Mouse (Mus musculus): Measurements from ENCODE around the gene 1190002N15Rik. TPM values are rescaled to one million over a fixed set of nuclear protein-coding genes. Genes with fewer than 3 reads are reported as not detected.

1190002N15Rik gene
- polyA plus RNA-seq, 1 experiment from 2014 or later: 37.6 TPM

DNA sequence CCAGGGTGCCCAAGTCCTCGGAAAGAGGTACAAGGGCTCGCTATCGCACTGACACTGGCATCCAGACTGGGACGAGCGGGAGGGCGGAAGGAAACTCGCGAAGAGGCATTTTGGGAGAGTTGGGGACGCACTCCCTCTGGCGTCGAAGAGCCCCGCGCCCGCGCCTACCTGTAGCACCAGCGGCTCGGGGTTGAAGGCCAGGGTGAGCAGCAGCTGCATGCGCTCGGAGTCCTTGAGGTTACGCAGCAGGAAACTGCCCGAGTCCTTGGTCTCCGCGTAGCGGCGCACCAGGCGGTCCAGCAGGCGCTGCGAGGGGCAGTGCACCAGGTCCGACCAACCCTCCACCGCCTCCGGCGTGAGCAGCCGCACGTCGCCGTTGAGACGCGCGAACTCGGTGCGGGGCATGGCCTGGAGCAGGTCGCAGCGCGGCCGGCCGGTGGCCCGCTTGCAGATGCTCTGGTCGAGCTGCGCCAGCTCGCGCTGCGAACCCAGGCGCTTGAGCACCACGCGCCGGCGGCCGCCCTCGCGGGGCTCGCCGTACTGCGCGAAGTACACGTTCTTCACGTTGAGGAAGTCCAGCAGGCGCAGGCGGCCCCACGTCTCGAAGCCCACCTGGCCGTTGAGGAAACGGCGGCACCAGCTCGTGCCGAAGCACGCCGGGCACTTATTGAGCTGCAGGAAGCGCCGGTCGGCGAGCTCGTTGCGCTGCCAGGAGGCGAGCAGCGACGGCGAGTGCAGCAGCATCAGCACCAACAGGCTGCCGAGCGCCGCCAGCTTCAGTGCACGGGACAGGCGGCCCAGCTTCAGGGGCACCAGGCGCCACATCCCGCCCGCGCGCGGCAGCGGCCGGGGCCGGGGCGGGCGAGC lies 597 bp downstream of the 1190002N15Rik start:
- ATAC-seq (ENCODE audit: insufficient read depth): peak; percentile 64
- TF ChIP-seq CTCF (IDR thresholded peaks at IDR 0.05; ENCODE audit: low read depth): peak; percentile 58
- under 1% methylated on average over 99 of the region's 103 CpGs for WGBS

DNA sequence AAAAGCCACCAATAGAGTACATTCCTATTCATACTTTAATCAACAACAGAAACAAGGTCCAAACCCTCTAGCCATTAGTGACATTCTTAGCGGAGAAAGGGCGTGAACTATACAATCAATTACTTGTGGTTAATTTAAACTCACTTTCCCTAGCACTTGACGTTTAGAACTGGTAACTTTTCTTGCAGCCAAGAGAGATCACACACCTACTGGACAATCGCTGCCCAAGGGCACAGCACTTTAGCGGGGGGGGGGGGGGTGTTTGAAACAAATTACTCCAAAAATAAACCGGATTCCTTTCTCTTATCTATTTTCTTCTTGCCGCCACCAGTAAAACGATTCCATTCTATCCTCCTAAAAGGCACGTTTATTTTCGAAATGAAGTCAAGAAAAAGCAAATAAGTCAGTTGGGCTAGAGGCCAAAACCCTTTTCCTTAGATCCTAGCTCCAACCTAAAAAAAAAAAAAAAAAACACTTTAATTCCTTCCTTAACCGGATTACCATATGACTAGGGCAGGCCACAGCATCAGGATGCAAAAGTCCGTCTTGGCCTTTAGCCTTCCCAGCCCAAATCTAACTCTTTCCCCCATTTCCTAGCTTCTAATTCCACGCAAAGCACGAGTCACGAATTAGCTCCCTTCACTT lies 1.5 kb downstream of the 1190002N15Rik start:
- peak overlapping the region; percentile 82 for H3K9ac ChIP-seq
- H3K27me3 ChIP-seq (ENCODE audit: insufficient read depth, low read length): no peaks in the 10 kb centered on the region
- H3K4me3 ChIP-seq (ENCODE audit: low read depth, low read length): peak overlapping the region; percentile 77
- no peak for TF ChIP-seq CTCF (IDR thresholded peaks at IDR 0.05; ENCODE audit: low read depth)
- 2% methylated on average over 15 of the region's 15 CpGs for WGBS
- H3K27ac ChIP-seq (ENCODE audit: low read depth): peak overlapping the region; percentile 98
- H3K9me3 ChIP-seq (ENCODE audit: low read depth, low read length): no peaks in the 10 kb centered on the region
- H3K4me1 ChIP-seq (ENCODE audit: insufficient read depth): 0 out of 2 replicates have a peak, but pooled peaks cover 5% of the 10 kb centered on the region
- DNase-seq (peak; percentile 51), ATAC-seq (ENCODE audit: insufficient read depth) (no peak)
- H3K4me2 ChIP-seq: peak overlapping the region; percentile 86
- H3K36me3 ChIP-seq (ENCODE audit: insufficient read depth): no peaks in the 10 kb centered on the region

More for the DNA sequence above, 597 bp downstream of the 1190002N15Rik start:
- Histone ChIP-seq H3K4me3 (ENCODE audit: low read depth, low read length) (peak overlapping the region; percentile 77), H3K9ac (peak overlapping the region; percentile 82), H3K9me3 (ENCODE audit: low read depth, low read length) (no peaks in the 10 kb centered on the region), H3K36me3 (ENCODE audit: insufficient read depth) (no peaks in the 10 kb centered on the region), H3K4me1 (ENCODE audit: insufficient read depth) (0 out of 2 replicates have a peak, but pooled peaks cover 5% of the 10 kb centered on the region), H3K27ac (ENCODE audit: low read depth) (peak overlapping the region; percentile 98), H3K4me2 (peak overlapping the region; percentile 86), H3K27me3 (ENCODE audit: insufficient read depth, low read length) (no peaks in the 10 kb centered on the region)
- DNase-seq: peak; percentile 82

DNA sequence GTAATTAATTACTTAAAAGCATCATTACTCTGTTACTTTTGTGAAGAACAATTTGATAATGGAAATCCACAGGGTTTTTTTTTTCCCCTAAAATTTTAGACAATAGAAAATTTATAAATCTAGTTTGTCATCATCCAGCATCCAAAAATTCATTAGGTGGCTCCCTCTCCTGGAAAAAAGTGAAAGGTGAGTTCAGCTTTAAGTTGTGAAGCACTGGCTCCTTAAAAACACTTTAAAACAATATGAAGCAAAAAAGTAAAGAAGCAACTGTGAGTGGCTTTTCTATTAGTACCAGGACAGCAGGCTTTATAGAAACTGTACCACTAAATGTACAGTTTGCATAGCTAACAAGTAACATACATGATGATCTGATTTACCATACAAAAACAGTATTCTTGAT lies 3.1 kb downstream of the 1190002N15Rik start:
- peak; percentile 48 for DNase-seq
- H3K4me1 ChIP-seq (ENCODE audit: insufficient read depth): 0 out of 2 replicates have a peak, but pooled peaks cover 5% of the 10 kb centered on the region
- no peaks in the 10 kb centered on the region for H3K27me3 ChIP-seq (ENCODE audit: insufficient read depth, low read length)
- H3K9me3 ChIP-seq (ENCODE audit: low read depth, low read length): no peaks in the 10 kb centered on the region
- H3K36me3 ChIP-seq (ENCODE audit: insufficient read depth): no peaks in the 10 kb centered on the region
- TF ChIP-seq CTCF (IDR thresholded peaks at IDR 0.05; ENCODE audit: low read depth): no peak
- H3K27ac ChIP-seq (ENCODE audit: low read depth): no peak overlapping the region
- ATAC-seq (ENCODE audit: insufficient read depth): no peak
- H3K9ac ChIP-seq: no peak overlapping the region
- peak overlapping the region; percentile 77 for H3K4me3 ChIP-seq (ENCODE audit: low read depth, low read length)
- peak overlapping the region; percentile 86 for H3K4me2 ChIP-seq

DNA sequence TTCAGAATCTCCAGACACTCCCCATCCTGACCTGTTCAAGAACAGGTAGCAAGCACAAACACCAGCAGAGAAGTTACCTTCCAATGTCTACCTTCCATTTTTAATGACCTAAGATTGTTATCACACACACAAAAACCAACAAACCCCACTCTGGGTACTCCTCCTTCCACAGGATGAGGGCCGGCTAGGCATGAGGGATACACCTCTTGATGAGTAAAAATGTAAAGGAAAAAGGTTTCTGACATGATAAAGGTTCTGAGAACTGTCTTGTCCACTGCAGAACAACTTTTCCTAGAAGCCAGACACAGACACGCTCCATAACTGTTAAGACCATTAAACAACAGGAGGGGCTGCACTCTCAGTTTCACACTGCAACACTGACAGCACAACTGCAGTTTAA lies 3.7 kb downstream of the 1190002N15Rik start:
- Histone ChIP-seq H3K27ac (ENCODE audit: low read depth) (no peak overlapping the region), H3K9ac (no peak overlapping the region; the same call in 1 of the 2 replicates), H3K4me3 (ENCODE audit: low read depth, low read length) (peak overlapping the region; percentile 14; the same call in 1 of the 2 replicates), H3K4me2 (peak overlapping the region; percentile 35), H3K27me3 (ENCODE audit: insufficient read depth, low read length) (no peaks in the 10 kb centered on the region), H3K36me3 (ENCODE audit: insufficient read depth) (no peaks in the 10 kb centered on the region), H3K4me1 (ENCODE audit: insufficient read depth) (0 out of 2 replicates have a peak, but pooled peaks cover 5% of the 10 kb centered on the region), H3K9me3 (ENCODE audit: low read depth, low read length) (no peaks in the 10 kb centered on the region)
- TF ChIP-seq CTCF (IDR thresholded peaks at IDR 0.05; ENCODE audit: low read depth): no peak
- DNase-seq: no peak
- 55% methylated on average over 2 of the region's 2 CpGs for WGBS
- ATAC-seq (ENCODE audit: insufficient read depth): no peak

DNA sequence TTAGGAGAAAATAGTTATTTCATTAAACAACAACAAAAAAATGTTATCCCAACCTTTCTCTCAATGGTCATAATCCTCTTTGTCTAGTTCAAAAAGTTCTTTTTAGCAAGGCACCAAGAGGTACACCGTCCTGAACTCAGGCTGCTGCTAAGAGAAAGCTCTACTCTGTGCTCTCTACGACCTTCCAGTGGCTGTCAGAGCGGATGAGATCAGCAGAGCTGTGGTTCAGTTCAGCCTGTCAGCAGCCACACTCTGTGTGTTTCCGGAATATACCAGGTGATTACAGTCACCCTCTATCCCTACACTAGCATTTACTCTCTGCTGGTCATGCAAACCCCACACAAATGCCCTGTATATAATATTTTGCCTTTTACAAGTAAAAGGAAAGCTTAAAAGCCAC lies 4.2 kb downstream of the 1190002N15Rik start:
- no peaks in the 10 kb centered on the region for H3K9me3 ChIP-seq (ENCODE audit: low read depth, low read length)
- TF ChIP-seq CTCF (IDR thresholded peaks at IDR 0.05; ENCODE audit: low read depth): no peak
- H3K4me3 ChIP-seq (ENCODE audit: low read depth, low read length): no peak overlapping the region
- H3K4me2 ChIP-seq: peak overlapping the region; percentile 35
- H3K36me3 ChIP-seq (ENCODE audit: insufficient read depth): no peaks in the 10 kb centered on the region
- DNase-seq (peak; percentile 31), ATAC-seq (ENCODE audit: insufficient read depth) (no peak)
- 0 out of 2 replicates have a peak, but pooled peaks cover 5% of the 10 kb centered on the region for H3K4me1 ChIP-seq (ENCODE audit: insufficient read depth)
- no peak overlapping the region for H3K27ac ChIP-seq (ENCODE audit: low read depth)
- H3K9ac ChIP-seq: no peak overlapping the region
- 30% methylated on average over 4 of the region's 4 CpGs for WGBS
- H3K27me3 ChIP-seq (ENCODE audit: insufficient read depth, low read length): no peaks in the 10 kb centered on the region

DNA sequence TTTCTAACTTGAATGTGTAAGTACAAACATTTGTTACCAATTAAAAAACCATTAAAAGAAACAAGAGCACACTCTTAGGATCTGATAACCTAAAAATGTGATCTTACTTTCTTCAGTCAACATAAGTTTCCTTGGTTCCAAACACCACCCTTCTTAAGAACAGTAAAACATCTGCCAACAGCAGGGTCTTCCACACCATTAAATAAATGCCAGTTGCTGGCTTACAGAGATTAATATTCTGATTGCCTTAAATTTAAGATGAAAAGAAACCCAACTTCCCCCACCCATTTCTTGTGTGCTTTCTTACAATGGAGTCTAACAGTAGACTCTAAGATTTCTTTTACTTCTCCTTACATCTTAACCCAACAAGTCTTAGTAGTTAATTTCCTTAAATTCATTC lies 7.9 kb downstream of the 1190002N15Rik start:
- H3K4me3 ChIP-seq (ENCODE audit: low read depth, low read length): no peak overlapping the region
- no peaks in the 10 kb centered on the region for H3K36me3 ChIP-seq (ENCODE audit: insufficient read depth)
- DNase-seq (no peak), ATAC-seq (ENCODE audit: insufficient read depth) (no peak)
- no peaks in the 10 kb centered on the region for H3K27me3 ChIP-seq (ENCODE audit: insufficient read depth, low read length)
- no peaks in the 10 kb centered on the region for H3K9me3 ChIP-seq (ENCODE audit: low read depth, low read length)
- TF ChIP-seq CTCF (IDR thresholded peaks at IDR 0.05; ENCODE audit: low read depth): no peak
- H3K4me2 ChIP-seq: no peak overlapping the region
- H3K4me1 ChIP-seq (ENCODE audit: insufficient read depth): 0 out of 2 replicates have a peak, but pooled peaks cover 5% of the 10 kb centered on the region
- no peak overlapping the region for H3K9ac ChIP-seq
- H3K27ac ChIP-seq (ENCODE audit: low read depth): no peak overlapping the region

All from lung, embryonic 14.5 days (tissue).